Mouse (Mus musculus) embryo, embryonic 11.5 days (tissue): ENCODE results near the gene Ryr1.

Experiments
- DNase-seq: peaks from one replicate; pipeline ENCODE4 v3.0.0-alpha.2; 2012; ENCODE audit warnings: low read depth, low spot score

Ryr1 gene

GRCm38 (mm10) chr7:29037261-29037660 is 87.7 kb downstream of the Ryr1 start:
- DNase-seq, result no peak

- DNase-seq, result no peak
Measured at GRCm38 (mm10) chr7:29032685-29033084, 92.3 kb downstream of the Ryr1 start.

- no peak for DNase-seq
Measured at GRCm38 (mm10) chr7:29031641-29032040, 93.3 kb downstream of the Ryr1 start.

GRCm38 (mm10) chr7:29029690-29030656 is 95.0 kb downstream of the Ryr1 start:
- no peak for DNase-seq

GRCm38 (mm10) chr7:29028761-29029160 is 96.2 kb downstream of the Ryr1 start:
- DNase-seq, result no peak

- no peak for DNase-seq
Measured at GRCm38 (mm10) chr7:29026811-29027210, 98.2 kb downstream of the Ryr1 start.

- no peak for DNase-seq
Measured at GRCm38 (mm10) chr7:29026195-29026594, 98.8 kb downstream of the Ryr1 start.

- no peak for DNase-seq
Measured at GRCm38 (mm10) chr7:29025566-29025965, 99.4 kb downstream of the Ryr1 start.

GRCm38 (mm10) chr7:29023514-29023913 is 101.5 kb downstream of the Ryr1 start:
- DNase-seq, result no peak

GRCm38 (mm10) chr7:29022479-29022878 is 102.5 kb downstream of the Ryr1 start:
- DNase-seq, result no peak

GRCm38 (mm10) chr7:29019447-29020220 is 105.3 kb downstream of the Ryr1 start:
- DNase-seq, result no peak

GRCm38 (mm10) chr7:29017222-29017621 is 107.8 kb downstream of the Ryr1 start:
- DNase-seq, result no peak

- no peak for DNase-seq
Measured at GRCm38 (mm10) chr7:29016440-29016839, 108.5 kb downstream of the Ryr1 start.

- no peak for DNase-seq
Measured at GRCm38 (mm10) chr7:29014984-29015383, 110.0 kb downstream of the Ryr1 start.

GRCm38 (mm10) chr7:29008714-29009113 is 116.3 kb downstream of the Ryr1 start:
- DNase-seq, result no peak

- no peak for DNase-seq
Measured at GRCm38 (mm10) chr7:29008171-29008570, 116.8 kb downstream of the Ryr1 start.

GRCm38 (mm10) chr7:29007224-29008101 is 117.5 kb downstream of the Ryr1 start:
- no peak for DNase-seq

GRCm38 (mm10) chr7:29000651-29001605 is 124.1 kb downstream of the Ryr1 start:
- peak; percentile 69 for DNase-seq

GRCm38 (mm10) chr7:28993402-28993801 is 131.6 kb downstream of the Ryr1 start:
- DNase-seq, result no peak

GRCm38 (mm10) chr7:28992997-28993396 is 132.0 kb downstream of the Ryr1 start:
- no peak for DNase-seq
